Mouse (Mus musculus): ENCODE data around the gene Crabp1.

Gene Crabp1

DNA sequence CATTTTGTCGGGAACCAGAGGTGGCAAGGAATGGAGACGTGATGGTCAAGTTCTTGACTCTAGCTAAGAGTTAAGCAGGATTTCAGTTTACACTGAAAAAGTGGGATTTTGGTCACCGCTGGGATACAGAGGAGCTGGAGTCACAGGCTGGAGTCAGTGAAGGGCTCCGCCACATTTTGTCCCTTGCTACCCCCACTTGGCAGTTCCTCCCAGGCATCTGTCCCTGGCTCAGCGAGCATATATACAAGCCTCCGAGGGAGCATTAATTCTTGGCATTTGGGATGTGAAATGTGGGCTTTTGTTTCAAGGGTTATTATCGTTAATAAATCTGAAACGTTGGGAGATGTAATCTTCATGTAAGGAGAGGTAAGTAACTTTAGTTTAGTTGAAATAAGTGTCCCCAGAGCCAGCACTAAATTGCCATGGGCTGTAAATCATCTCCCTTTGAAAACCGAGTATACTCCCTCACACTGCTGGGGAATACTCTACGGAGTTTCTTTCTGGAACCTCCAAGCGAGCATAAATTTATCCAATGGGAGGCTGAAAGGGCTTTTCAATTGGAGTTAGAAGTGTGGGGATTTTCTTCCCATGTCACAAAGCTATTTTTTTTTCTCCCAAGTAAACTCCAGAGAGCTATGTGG, 5.7 kb downstream of the Crabp1 start:
- no peak for DNase-seq (ENCODE audit: low spot score)

GRCm38 (mm10) chr9:54776451-54776982, 12.0 kb downstream of the Crabp1 start:
- DNase-seq (ENCODE audit: low spot score), result no peak

GRCm38 (mm10) chr9:54779280-54779679, 14.7 kb downstream of the Crabp1 start:
- DNase-seq (ENCODE audit: low spot score), result no peak

GRCm38 (mm10) chr9:54782504-54782903, 18.0 kb downstream of the Crabp1 start:
- DNase-seq (ENCODE audit: low spot score), result no peak

GRCm38 (mm10) chr9:54784003-54784402, 19.5 kb downstream of the Crabp1 start:
- no peak for DNase-seq (ENCODE audit: low spot score)

- no peak for DNase-seq (ENCODE audit: low spot score)
Measured at GRCm38 (mm10) chr9:54785215-54785614, 20.7 kb downstream of the Crabp1 start.

GRCm38 (mm10) chr9:54786083-54786482, 21.5 kb downstream of the Crabp1 start:
- DNase-seq (ENCODE audit: low spot score), result no peak

GRCm38 (mm10) chr9:54787760-54788159, 23.2 kb downstream of the Crabp1 start:
- DNase-seq (ENCODE audit: low spot score), result no peak

- DNase-seq (ENCODE audit: low spot score), result no peak
Measured at GRCm38 (mm10) chr9:54790271-54790670, 25.7 kb downstream of the Crabp1 start.

GRCm38 (mm10) chr9:54801460-54801961, 37.0 kb downstream of the Crabp1 start:
- no peak for DNase-seq (ENCODE audit: low spot score)

DNA sequence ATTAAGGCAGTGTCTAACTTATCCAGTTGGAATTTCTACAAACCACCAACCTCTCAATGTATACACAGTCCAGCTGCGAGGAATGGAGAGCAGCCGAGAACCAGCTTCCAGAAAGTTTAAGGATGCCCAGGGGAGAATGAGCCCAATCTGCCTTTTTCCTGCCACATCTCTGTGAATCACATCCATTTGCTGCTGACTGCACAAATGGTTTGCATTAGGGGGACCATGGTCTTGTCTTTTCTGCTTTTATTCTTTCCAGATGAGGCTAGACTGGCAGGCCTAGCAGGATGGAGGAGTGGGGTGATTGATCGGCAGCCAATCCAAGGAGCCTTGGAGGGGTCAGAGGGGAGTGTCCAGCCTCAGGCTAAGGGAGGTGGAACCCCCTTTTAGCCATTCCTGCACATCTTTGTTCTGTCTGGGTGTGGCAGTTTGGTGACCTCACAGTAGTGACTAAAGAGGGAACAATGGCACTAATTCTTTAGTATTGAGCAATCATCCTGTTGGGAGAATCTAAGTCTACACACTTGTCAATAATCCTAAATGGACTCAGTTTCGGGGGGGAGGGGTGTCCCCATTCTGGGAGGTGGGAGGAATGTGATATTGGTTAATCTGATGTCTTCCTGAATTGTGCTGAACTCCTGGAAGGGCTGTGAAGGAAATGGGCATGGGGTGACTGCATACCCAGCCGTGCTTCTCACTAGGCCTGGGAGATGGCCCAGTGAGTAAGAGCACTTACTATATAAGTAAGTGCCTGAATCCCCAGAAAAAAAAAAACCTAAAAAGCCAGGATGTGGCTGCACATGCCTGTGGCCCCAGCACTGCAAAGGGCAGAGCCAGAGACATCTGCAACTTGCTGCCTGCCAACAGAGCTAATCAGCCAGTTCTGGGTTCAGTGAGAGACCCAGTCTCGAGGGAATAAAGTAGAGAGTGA, 38.5 kb downstream of the Crabp1 start:
- DNase-seq (ENCODE audit: low spot score), result no peak

DNA sequence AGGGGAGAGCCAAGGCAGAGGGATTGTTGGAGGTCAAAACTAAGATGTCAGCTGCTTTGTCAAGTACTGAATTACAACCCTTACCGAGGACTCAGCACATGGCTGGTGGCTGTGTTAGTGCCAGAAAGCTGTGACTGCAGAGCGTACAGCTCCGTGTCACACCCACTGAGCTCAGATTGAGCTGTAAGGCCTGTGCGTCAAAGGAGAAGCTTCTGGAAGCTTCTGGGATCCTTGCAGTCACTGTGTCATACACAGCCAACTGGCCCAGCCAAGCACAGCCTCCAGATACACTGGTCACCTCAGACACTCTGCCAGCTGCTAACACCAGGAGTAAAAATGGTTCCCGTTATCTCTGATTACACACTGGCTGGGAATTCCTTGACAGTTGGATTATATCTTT, 39.8 kb downstream of the Crabp1 start:
- no peak for DNase-seq (ENCODE audit: low spot score)

DNA sequence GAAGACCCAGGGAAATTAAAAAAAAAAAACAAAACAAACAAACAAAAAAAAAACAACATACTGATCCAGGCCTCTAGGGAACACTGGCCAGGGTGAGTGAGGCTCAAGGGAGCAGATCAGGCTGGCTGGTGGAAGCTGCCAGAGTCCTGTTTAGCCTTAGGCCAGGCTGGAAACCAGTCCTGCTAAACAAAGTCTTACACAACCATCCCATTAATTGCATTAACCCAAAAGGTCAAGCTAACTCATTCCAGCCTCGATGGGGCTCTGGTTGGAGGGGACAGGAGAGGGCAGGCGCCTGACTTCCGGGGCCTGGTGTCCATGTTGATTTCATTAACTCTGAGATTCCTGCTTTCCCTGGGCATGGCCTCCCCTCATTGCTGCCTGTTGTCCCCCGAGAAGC, 43.2 kb downstream of the Crabp1 start:
- DNase-seq (ENCODE audit: low spot score), result no peak

- DNase-seq (ENCODE audit: low spot score), result no peak
Measured at GRCm38 (mm10) chr9:54809953-54810352, 45.4 kb downstream of the Crabp1 start.

- DNase-seq (ENCODE audit: low spot score), result peak; percentile 18
Measured at GRCm38 (mm10) chr9:54816508-54817201, 52.1 kb downstream of the Crabp1 start.

- DNase-seq (ENCODE audit: low spot score), result peak; percentile 35
Measured at GRCm38 (mm10) chr9:54821442-54822100, 57.0 kb downstream of the Crabp1 start.
